Mouse (Mus musculus) testis, adult 2 months (tissue): ENCODE data around the gene Gtf3c1.

ENCODE experiments used
- CTCF ChIP-seq: fragments of 200-500 bp; IDR thresholded peaks from 2 replicates; pipeline ENCODE4 v1.5.1; 2012; ENCODE audit warnings: low read depth, mild to moderate bottlenecking, inconsistent platforms, low read length, moderate library complexity; ENCODE audit not compliant: control insufficient read depth, insufficient read depth, insufficient replicate concordance
- POLR2A ChIP-seq: fragments of 200-500 bp; IDR thresholded peaks from 2 replicates; pipeline ENCODE4 v1.6.1; 2012; ENCODE audit warnings: low read depth, mild to moderate bottlenecking, inconsistent platforms, low read length, moderate library complexity; ENCODE audit not compliant: control insufficient read depth

- TF ChIP-seq CTCF (no peak), POLR2A (no peak)
Measured at GRCm38 (mm10) chr7:125721033-125721432, 13.5 kb upstream of the Gtf3c1 start.
